In genomic region chr2:27583019-27583418, GRCm38 (mm10) we compare ENCODE assay signal across 12 mouse cellular contexts.
"Had no signal": no experiment of that assay in that cellular context is flagged by ENCODE, and none has a peak within 500 bp of the region (broad histone marks: within the 10 kb centered on the region; RNA-seq: fewer than 3 reads in every experiment).

No protein-coding gene starts in this region.

- H3K36me3 ChIP-seq: limb, embryonic 12.5 days; lung, embryonic 15.5 days; midbrain, embryonic 12.5 days; neural tube, embryonic 12.5 days had no signal

- DNase-seq: kidney, adult 2 months; kidney, postnatal 25 days; liver; thymus, postnatal 4 days had no signal

- H3K9ac ChIP-seq: limb, embryonic 12.5 days; lung, embryonic 15.5 days; midbrain, embryonic 12.5 days; neural tube, embryonic 12.5 days had no signal

- H3K4me3 ChIP-seq: left cerebral cortex, adult 2 months; limb, embryonic 12.5 days; lung, embryonic 15.5 days; megakaryocyte, embryonic 14.5 days; midbrain, embryonic 12.5 days; neural tube, embryonic 12.5 days had no signal

- H3K9me3 ChIP-seq: limb, embryonic 12.5 days; lung, embryonic 15.5 days; midbrain, embryonic 12.5 days; neural tube, embryonic 12.5 days had no signal

- H3K27me3 ChIP-seq: lung, embryonic 15.5 days; midbrain, embryonic 12.5 days had no signal

- H3K4me2 ChIP-seq: limb, embryonic 12.5 days; lung, embryonic 15.5 days; midbrain, embryonic 12.5 days; neural tube, embryonic 12.5 days had no signal

- H3K4me1 ChIP-seq: megakaryocyte, embryonic 14.5 days; midbrain, embryonic 12.5 days had no signal

- H3K27ac ChIP-seq: left cerebral cortex, adult 2 months; limb, embryonic 12.5 days; lung, embryonic 15.5 days; macrophage; midbrain, embryonic 12.5 days; neural tube, embryonic 12.5 days; stomach, postnatal 0 days had no signal
